Mouse (Mus musculus) lung, adult 2 months (tissue): ENCODE results near the gene Rab19.

Source experiments
- CTCF ChIP-seq: fragments of 200-500 bp; IDR thresholded peaks from 2 replicates; pipeline ENCODE4 v1.5.1; 2011; ENCODE audit warnings: mild to moderate bottlenecking, low read length, control low read depth; ENCODE audit not compliant: insufficient read depth
- POLR2A ChIP-seq: fragments of 200-500 bp; IDR thresholded peaks from 2 replicates; pipeline ENCODE4 v1.6.1; 2011; ENCODE audit warnings: low read depth, mild to moderate bottlenecking, control low read depth, low read length, borderline replicate concordance; ENCODE audit errors: extremely low read depth

DNA sequence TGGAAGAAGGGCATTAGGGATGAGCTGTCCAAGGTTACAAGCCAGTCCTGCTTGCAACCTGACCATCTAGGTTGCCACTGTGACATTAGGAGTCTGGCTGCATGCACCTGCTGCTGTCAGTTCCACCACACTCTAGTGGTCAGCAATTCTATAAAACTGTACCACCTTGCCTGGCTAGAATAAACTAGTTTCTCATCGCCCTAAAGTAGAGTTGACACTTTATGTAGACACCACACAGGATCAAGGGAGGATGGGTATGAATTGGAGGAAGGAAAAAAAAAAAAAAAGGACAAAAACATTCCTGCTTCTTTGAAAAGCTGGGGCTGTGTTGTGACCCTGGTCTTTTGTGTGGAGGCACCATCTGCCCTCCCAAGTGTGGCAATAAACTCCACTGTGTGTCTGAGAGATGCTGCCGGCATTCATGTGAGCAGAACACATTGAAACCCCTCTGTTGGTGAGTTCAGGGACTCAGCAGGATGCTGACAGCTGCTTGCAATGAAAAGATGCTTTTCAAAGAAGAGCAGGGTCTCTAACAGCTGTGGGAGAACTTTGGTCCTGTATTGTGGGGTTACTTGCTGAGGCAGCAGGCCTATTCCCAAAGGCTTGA, 54.0 kb downstream of the Rab19 start:
- TF ChIP-seq CTCF (no peak), POLR2A (no peak)
